15 mouse cellular contexts compared by ENCODE assay signal in genomic region chr12:24574870-24575269, GRCm38 (mm10). TPM values are rescaled to one million over a fixed set of nuclear protein-coding genes. Genes with fewer than 3 reads are reported as not detected.
A peak's percentile ranks its signal among the peaks of the same experiment; 100 is the strongest.
DNase-seq lines count a peak whose midpoint lies in the region; ATAC-seq and TF ChIP-seq lines count a peak whose summit lies in the region.
"Had no signal": no experiment of that assay in that cellular context is flagged by ENCODE, and none has a peak within 500 bp of the region (broad histone marks: within the 10 kb centered on the region; RNA-seq: fewer than 3 reads in every experiment).

No protein-coding gene starts in this region.

- H3K4me3 ChIP-seq in kidney, adult 2 months (ENCODE audit: insufficient read depth, low read depth, low read length), result no peak overlapping the region
- H3K4me3 ChIP-seq in lung, postnatal 0 days (ENCODE audit: low read depth, low read length), result no peak overlapping the region
- no peak overlapping the region for H3K4me3 ChIP-seq in limb, embryonic 13.5 days
- H3K4me3 ChIP-seq in stomach, postnatal 0 days (ENCODE audit: low read depth, low read length), result no peak overlapping the region; the same call in 1 of the 2 replicates
- H3K4me3 ChIP-seq: intestine, embryonic 15.5 days; liver, embryonic 12.5 days; midbrain, embryonic 15.5 days; neural tube, embryonic 12.5 days had no signal

- no peak overlapping the region for H3K4me2 ChIP-seq in lung, postnatal 0 days (replicated peaks; ENCODE audit: low read depth, low read length)
- peak overlapping the region; percentile 16; the same call in 1 of the 2 replicates for H3K4me2 ChIP-seq in limb, embryonic 13.5 days (replicated peaks)
- H3K4me2 ChIP-seq in stomach, postnatal 0 days (replicated peaks; ENCODE audit: low read depth), result peak overlapping the region; percentile 15; the same call in 1 of the 2 replicates
- H3K4me2 ChIP-seq: intestine, embryonic 15.5 days; liver, embryonic 12.5 days; midbrain, embryonic 15.5 days; neural tube, embryonic 12.5 days had no signal

- H3K27me3 ChIP-seq in kidney, adult 2 months (replicated peaks; ENCODE audit: control insufficient read depth, insufficient read depth, low read length), result peaks cover 2% of the 10 kb centered on the region; the same call in 1 of the 2 replicates
- H3K27me3 ChIP-seq in lung, postnatal 0 days (replicated peaks; ENCODE audit: insufficient read depth, low read length), result peaks cover 5% of the 10 kb centered on the region; the same call in 1 of the 2 replicates
- H3K27me3 ChIP-seq in limb, embryonic 13.5 days, result peaks cover 44% of the 10 kb centered on the region
- H3K27me3 ChIP-seq in stomach, postnatal 0 days (ENCODE audit: control insufficient read depth, insufficient read depth, low read length), result no peaks in the 10 kb centered on the region
- H3K27me3 ChIP-seq: Patski had no signal

- no peaks in the 10 kb centered on the region; the same call in 1 of the 2 replicates for H3K4me1 ChIP-seq in kidney, adult 2 months (ENCODE audit: control insufficient read depth, insufficient read depth, low read length)
- H3K4me1 ChIP-seq in lung, postnatal 0 days (ENCODE audit: insufficient read depth, low read depth, low read length), result no peaks in the 10 kb centered on the region
- H3K4me1 ChIP-seq in limb, embryonic 13.5 days, result peaks cover 40% of the 10 kb centered on the region
- no peaks in the 10 kb centered on the region for H3K4me1 ChIP-seq in stomach, postnatal 0 days (replicated peaks; ENCODE audit: control insufficient read depth, insufficient read depth)
- H3K4me1 ChIP-seq: intestine, embryonic 15.5 days; neural tube, embryonic 12.5 days had no signal

- no peaks in the 10 kb centered on the region for H3K9me3 ChIP-seq in lung, postnatal 0 days (ENCODE audit: low read length)
- no peaks in the 10 kb centered on the region for H3K9me3 ChIP-seq in limb, embryonic 13.5 days
- H3K9me3 ChIP-seq in stomach, postnatal 0 days (ENCODE audit: control insufficient read depth, low read length), result no peaks in the 10 kb centered on the region
- H3K9me3 ChIP-seq: intestine, embryonic 15.5 days; liver, embryonic 12.5 days; midbrain, embryonic 15.5 days; neural tube, embryonic 12.5 days had no signal

- no peak for TF ChIP-seq EP300 in lung, postnatal 0 days (IDR thresholded peaks at IDR 0.05)
- TF ChIP-seq EP300 in stomach, postnatal 0 days (optimal IDR thresholded peaks at IDR 0.05), result no peak

- no peak overlapping the region for H3K27ac ChIP-seq in kidney, adult 2 months (ENCODE audit: insufficient read depth, low read depth, low read length)
- no peak overlapping the region for H3K27ac ChIP-seq in lung, postnatal 0 days (ENCODE audit: low read length)
- H3K27ac ChIP-seq in limb, embryonic 13.5 days, result peak overlapping the region; percentile 33; the same call in 1 of the 2 replicates
- no peak overlapping the region for H3K27ac ChIP-seq in stomach, postnatal 0 days (replicated peaks)
- H3K27ac ChIP-seq: intestine, embryonic 15.5 days; liver, embryonic 12.5 days; macrophage; midbrain, embryonic 15.5 days; neural tube, embryonic 12.5 days had no signal

- peak; percentile 10 for DNase-seq in kidney, adult 2 months
- DNase-seq in kidney, adult 9 months, result no peak
- peak; percentile 23 for DNase-seq in lung, postnatal 0 days (ENCODE audit: low spot score)
- DNase-seq in lung, postnatal 36 days, result no peak
- DNase-seq in stomach, postnatal 0 days (ENCODE audit: low spot score), result no peak
- DNase-seq in testis, postnatal 10 days (ENCODE audit: low spot score), result no peak
- DNase-seq: cerebellum, adult 2 months; right cerebral cortex, adult 18-20 months had no signal

- no peak for TF ChIP-seq POLR2A in kidney, adult 2 months (IDR thresholded peaks at IDR 0.05; ENCODE audit: low read depth, low read length)

- 52% methylated on average over 7 of the region's 7 CpGs for WGBS in kidney, adult 2 months
- 39% methylated on average over 7 of the region's 7 CpGs for WGBS in lung, postnatal 0 days
- 13% methylated on average over 7 of the region's 7 CpGs for WGBS in limb, embryonic 13.5 days
- 21% methylated on average over 7 of the region's 7 CpGs for WGBS in stomach, postnatal 0 days

- no peak for TF ChIP-seq CTCF in kidney, adult 2 months (conservative IDR thresholded peaks at IDR 0.05; ENCODE audit: insufficient read depth, insufficient read length, low read depth, low read length)
- no peak for TF ChIP-seq CTCF in lung, postnatal 0 days (IDR thresholded peaks at IDR 0.05)
- no peak for TF ChIP-seq CTCF in stomach, postnatal 0 days (IDR thresholded peaks at IDR 0.05; ENCODE audit: low read depth)

- no peak for ATAC-seq in lung, postnatal 0 days
- ATAC-seq in limb, embryonic 13.5 days (ENCODE audit: low FRiP score, low read depth), result no peak
- ATAC-seq in stomach, postnatal 0 days (ENCODE audit: low FRiP score, low TSS enrichment), result no peak
- ATAC-seq: intestine, embryonic 15.5 days; liver, embryonic 12.5 days; midbrain, embryonic 15.5 days; Patski had no signal

- no peaks in the 10 kb centered on the region for H3K36me3 ChIP-seq in kidney, adult 2 months (ENCODE audit: control insufficient read depth, insufficient read depth, low read length)
- no peaks in the 10 kb centered on the region for H3K36me3 ChIP-seq in lung, postnatal 0 days (ENCODE audit: insufficient read depth, low read length)
- H3K36me3 ChIP-seq in limb, embryonic 13.5 days, result no peaks in the 10 kb centered on the region
- peaks cover 3% of the 10 kb centered on the region for H3K36me3 ChIP-seq in stomach, postnatal 0 days (ENCODE audit: control insufficient read depth, insufficient read depth, low read length)
- H3K36me3 ChIP-seq: intestine, embryonic 15.5 days; liver, embryonic 12.5 days; midbrain, embryonic 15.5 days; neural tube, embryonic 12.5 days had no signal

- H3K9ac ChIP-seq in lung, postnatal 0 days (replicated peaks; ENCODE audit: low read depth), result no peak overlapping the region
- H3K9ac ChIP-seq in limb, embryonic 13.5 days, result no peak overlapping the region
- no peak overlapping the region for H3K9ac ChIP-seq in stomach, postnatal 0 days (ENCODE audit: low read length)
- H3K9ac ChIP-seq: intestine, embryonic 15.5 days; liver, embryonic 12.5 days; midbrain, embryonic 15.5 days; neural tube, embryonic 12.5 days had no signal

RNA-seq across cellular contexts. Expression of gene Grhl1, which starts 2.8 kb away (rescaled TPM):
- polyA plus RNA-seq in kidney, adult 2 months (2012; rRNA removed), result 0.67 and 0.72 TPM in 2 replicates
- polyA plus RNA-seq in lung, postnatal 0 days (2015; fragmentation: Nextera tagmentation; extraction: Ambion mirVana), result 3.0 and 4.0 TPM in 2 replicates
- 4.1 and 4.4 TPM in 2 replicates for polyA plus RNA-seq in limb, embryonic 13.5 days (2015; fragmentation: Nextera tagmentation; extraction: Ambion mirVana)
- polyA plus RNA-seq in stomach, postnatal 0 days (2015; fragmentation: Nextera tagmentation; extraction: Ambion mirVana), result 28.6 and 28.9 TPM in 2 replicates

Comparison
In these comparisons a context has a peak if more than half of its experiments do, and no peak if none do; other contexts are left out.
1. DNase-seq: peak in kidney, adult 2 months (single experiment) and lung, postnatal 0 days (single experiment); none in kidney, adult 9 months (single experiment), lung, postnatal 36 days (single experiment), stomach, postnatal 0 days (single experiment) and testis, postnatal 10 days (single experiment).